Mouse (Mus musculus) kidney, adult 2 months (tissue): ENCODE measurements at regions not wholly inside any gene's neighbourhood (a gene's known extent, or its start where the extent isn't known, plus 50 kb on each side); places are given as distances from the start of the nearest gene placed in this dataset.
"Not testable (repeated sequence)": the region's sequence is repeated elsewhere in the genome, so short reads cannot be mapped to it uniquely, and the experiment has no call there.

ENCODE experiments used
- CTCF ChIP-seq: fragments of 200-500 bp; conservative IDR thresholded peaks from 2 replicates; pipeline ENCODE4 v1.5.1; 2011; ENCODE audit warnings: low read depth, mild to moderate bottlenecking, control low read depth, low read length, moderate library complexity, mixed read lengths; ENCODE audit not compliant: insufficient read depth, insufficient read length
- POLR2A ChIP-seq: fragments of 200-500 bp; IDR thresholded peaks from one replicate; pipeline ENCODE4 v1.6.1; 2011; ENCODE audit warnings: low read depth, low read length, control low read depth

- not testable (repeated sequence) for TF ChIP-seq POLR2A, CTCF
Measured at GRCm38 (mm10) chr17:13469867-13470380, 115.6 kb downstream of the Tcp10c start.
